Mouse (Mus musculus): ENCODE results near the gene Usp13. TPM values are rescaled to one million over a fixed set of nuclear protein-coding genes. Genes with fewer than 3 reads are reported as not detected.
A peak's percentile ranks its signal among the peaks of the same experiment; 100 is the strongest.

Usp13 gene
- polyA plus RNA-seq, 1 experiment from 2014 or later = 1.5 TPM

- Histone ChIP-seq H3K27me3 (ENCODE audit: insufficient read depth, low read length) (no peaks in the 10 kb centered on the region), H3K4me1 (replicated peaks; ENCODE audit: insufficient read depth, low read length) (no peaks in the 10 kb centered on the region), H3K9me3 (replicated peaks; ENCODE audit: low read length) (no peaks in the 10 kb centered on the region), H3K4me2 (ENCODE audit: low read length) (no peak overlapping the region), H3K4me3 (replicated peaks; ENCODE audit: low read depth, low read length) (no peak overlapping the region), H3K9ac (ENCODE audit: low read depth, low read length) (no peak overlapping the region), H3K36me3 (ENCODE audit: insufficient read depth, low read length) (no peaks in the 10 kb centered on the region), H3K27ac (no peak overlapping the region)
- DNase-seq (ENCODE audit: low spot score) (no peak), ATAC-seq (replicated peaks; ENCODE audit: low FRiP score, low read depth) (no peak)
- no peak for TF ChIP-seq CTCF (IDR thresholded peaks at IDR 0.05; ENCODE audit: low read depth)
- WGBS = 50% methylated on average over 3 of the region's 3 CpGs
Observed at GRCm38 (mm10) chr3:32961494-32961893, 144.1 kb downstream of the Usp13 start.

- Histone ChIP-seq H3K4me2 (ENCODE audit: low read length) (no peak overlapping the region), H3K27ac (no peak overlapping the region), H3K27me3 (ENCODE audit: insufficient read depth, low read length) (no peaks in the 10 kb centered on the region), H3K4me1 (replicated peaks; ENCODE audit: insufficient read depth, low read length) (no peaks in the 10 kb centered on the region), H3K9ac (ENCODE audit: low read depth, low read length) (no peak overlapping the region), H3K9me3 (replicated peaks; ENCODE audit: low read length) (no peaks in the 10 kb centered on the region), H3K4me3 (replicated peaks; ENCODE audit: low read depth, low read length) (no peak overlapping the region), H3K36me3 (ENCODE audit: insufficient read depth, low read length) (no peaks in the 10 kb centered on the region)
- ATAC-seq (replicated peaks; ENCODE audit: low FRiP score, low read depth) = no peak
- peak; percentile 71 for TF ChIP-seq CTCF (IDR thresholded peaks at IDR 0.05; ENCODE audit: low read depth)
- WGBS = 4% methylated on average over 2 of the region's 2 CpGs
- peak; percentile 55 for DNase-seq (ENCODE audit: low spot score)
Observed at GRCm38 (mm10) chr3:32965528-32965927, 148.2 kb downstream of the Usp13 start.

- Histone ChIP-seq H3K9me3 (replicated peaks; ENCODE audit: low read length) (no peaks in the 10 kb centered on the region), H3K27me3 (ENCODE audit: insufficient read depth, low read length) (no peaks in the 10 kb centered on the region), H3K9ac (ENCODE audit: low read depth, low read length) (no peak overlapping the region), H3K27ac (no peak overlapping the region), H3K4me3 (replicated peaks; ENCODE audit: low read depth, low read length) (no peak overlapping the region), H3K36me3 (ENCODE audit: insufficient read depth, low read length) (no peaks in the 10 kb centered on the region), H3K4me2 (ENCODE audit: low read length) (no peak overlapping the region), H3K4me1 (replicated peaks; ENCODE audit: insufficient read depth, low read length) (no peaks in the 10 kb centered on the region)
- ATAC-seq (replicated peaks; ENCODE audit: low FRiP score, low read depth) (no peak), DNase-seq (ENCODE audit: low spot score) (no peak)
- WGBS = 74% methylated on average over 1 of the region's 1 CpGs
- TF ChIP-seq CTCF (IDR thresholded peaks at IDR 0.05; ENCODE audit: low read depth) = no peak
Observed at GRCm38 (mm10) chr3:32968671-32969425, 151.5 kb downstream of the Usp13 start.

- H3K4me1 ChIP-seq (replicated peaks; ENCODE audit: insufficient read depth, low read length) = no peaks in the 10 kb centered on the region
- no peak overlapping the region for H3K4me3 ChIP-seq (replicated peaks; ENCODE audit: low read depth, low read length)
- no peaks in the 10 kb centered on the region for H3K36me3 ChIP-seq (ENCODE audit: insufficient read depth, low read length)
- DNase-seq (ENCODE audit: low spot score) (no peak), ATAC-seq (replicated peaks; ENCODE audit: low FRiP score, low read depth) (no peak)
- H3K4me2 ChIP-seq (ENCODE audit: low read length) = no peak overlapping the region
- no peak for TF ChIP-seq CTCF (IDR thresholded peaks at IDR 0.05; ENCODE audit: low read depth)
- WGBS = 86% methylated on average over 1 of the region's 1 CpGs
- H3K27ac ChIP-seq = no peak overlapping the region
- H3K9ac ChIP-seq (ENCODE audit: low read depth, low read length) = no peak overlapping the region
- H3K27me3 ChIP-seq (ENCODE audit: insufficient read depth, low read length) = no peaks in the 10 kb centered on the region
- H3K9me3 ChIP-seq (replicated peaks; ENCODE audit: low read length) = no peaks in the 10 kb centered on the region
Observed at GRCm38 (mm10) chr3:32970257-32970656, 152.9 kb downstream of the Usp13 start.

- no peak for ATAC-seq (replicated peaks; ENCODE audit: low FRiP score, low read depth)
- no peak for DNase-seq (ENCODE audit: low spot score)
- Histone ChIP-seq H3K36me3 (ENCODE audit: insufficient read depth, low read length) (no peaks in the 10 kb centered on the region), H3K9ac (ENCODE audit: low read depth, low read length) (no peak overlapping the region), H3K27me3 (ENCODE audit: insufficient read depth, low read length) (no peaks in the 10 kb centered on the region), H3K4me1 (replicated peaks; ENCODE audit: insufficient read depth, low read length) (no peaks in the 10 kb centered on the region), H3K4me3 (replicated peaks; ENCODE audit: low read depth, low read length) (no peak overlapping the region), H3K27ac (no peak overlapping the region), H3K9me3 (replicated peaks; ENCODE audit: low read length) (no peaks in the 10 kb centered on the region), H3K4me2 (ENCODE audit: low read length) (no peak overlapping the region)
- WGBS = 58% methylated on average over 6 of the region's 6 CpGs
- no peak for TF ChIP-seq CTCF (IDR thresholded peaks at IDR 0.05; ENCODE audit: low read depth)
Observed at GRCm38 (mm10) chr3:32979238-32979637, 161.9 kb downstream of the Usp13 start.

GRCm38 (mm10) chr3:32979981-32980380, 162.6 kb downstream of the Usp13 start:
- DNase-seq (ENCODE audit: low spot score) (no peak), ATAC-seq (replicated peaks; ENCODE audit: low FRiP score, low read depth) (no peak)
- Histone ChIP-seq H3K4me3 (replicated peaks; ENCODE audit: low read depth, low read length) (no peak overlapping the region), H3K27ac (no peak overlapping the region), H3K9ac (ENCODE audit: low read depth, low read length) (no peak overlapping the region), H3K4me2 (ENCODE audit: low read length) (no peak overlapping the region), H3K9me3 (replicated peaks; ENCODE audit: low read length) (no peaks in the 10 kb centered on the region), H3K36me3 (ENCODE audit: insufficient read depth, low read length) (no peaks in the 10 kb centered on the region), H3K27me3 (ENCODE audit: insufficient read depth, low read length) (no peaks in the 10 kb centered on the region), H3K4me1 (replicated peaks; ENCODE audit: insufficient read depth, low read length) (no peaks in the 10 kb centered on the region)
- TF ChIP-seq CTCF (IDR thresholded peaks at IDR 0.05; ENCODE audit: low read depth) = no peak
- WGBS = 46% methylated on average over 4 of the region's 4 CpGs

- 42% methylated on average over 3 of the region's 3 CpGs for WGBS
- Histone ChIP-seq H3K27ac (no peak overlapping the region), H3K4me2 (ENCODE audit: low read length) (no peak overlapping the region), H3K4me3 (replicated peaks; ENCODE audit: low read depth, low read length) (no peak overlapping the region), H3K27me3 (ENCODE audit: insufficient read depth, low read length) (no peaks in the 10 kb centered on the region), H3K36me3 (ENCODE audit: insufficient read depth, low read length) (no peaks in the 10 kb centered on the region), H3K9me3 (replicated peaks; ENCODE audit: low read length) (no peaks in the 10 kb centered on the region), H3K9ac (ENCODE audit: low read depth, low read length) (no peak overlapping the region), H3K4me1 (replicated peaks; ENCODE audit: insufficient read depth, low read length) (no peaks in the 10 kb centered on the region)
- DNase-seq (ENCODE audit: low spot score) (no peak), ATAC-seq (replicated peaks; ENCODE audit: low FRiP score, low read depth) (no peak)
- no peak for TF ChIP-seq CTCF (IDR thresholded peaks at IDR 0.05; ENCODE audit: low read depth)
Observed at GRCm38 (mm10) chr3:32985141-32985540, 167.8 kb downstream of the Usp13 start.

Other genes starting within 250 kb of the Usp13 start
- 40.0 and 41.0 TPM in 2 replicates for gene Gnb4, start 201.0 kb upstream of the Usp13 start, polyA plus RNA-seq (2015; fragmentation: Nextera tagmentation; extraction: Ambion mirVana)
- gene Actl6a, start 111.2 kb upstream of the Usp13 start, polyA plus RNA-seq (2015; fragmentation: Nextera tagmentation; extraction: Ambion mirVana) = 121 and 134 TPM in 2 replicates
- gene Ndufb5, start 80.6 kb upstream of the Usp13 start, polyA plus RNA-seq (2015; fragmentation: Nextera tagmentation; extraction: Ambion mirVana) = 517 and 574 TPM in 2 replicates
- 40.8 and 41.7 TPM in 2 replicates for gene Mrpl47, start 79.9 kb upstream of the Usp13 start, polyA plus RNA-seq (2015; fragmentation: Nextera tagmentation; extraction: Ambion mirVana)